In genomic region chr5:32015949-32016478, GRCm38 (mm10) we compare ENCODE assay signal across 30 mouse cellular contexts.
A peak's percentile ranks its signal among the peaks of the same experiment; 100 is the strongest.
DNase-seq lines count a peak whose midpoint lies in the region; ATAC-seq and TF ChIP-seq lines count a peak whose summit lies in the region.
"Had no signal": no experiment of that assay in that cellular context is flagged by ENCODE, and none has a peak within 500 bp of the region (broad histone marks: within the 10 kb centered on the region; RNA-seq: fewer than 3 reads in every experiment).

No protein-coding gene starts in this region.

- intact Hi-C loops in left cerebral cortex, postnatal 25 days (cut with DNase I), result no loop called here
- intact Hi-C loops in left cerebral cortex, adult 2 months (cut with DNase I), result no loop called here

- H3K4me1 ChIP-seq in lung, embryonic 14.5 days (ENCODE audit: insufficient read depth), result no peaks in the 10 kb centered on the region
- no peaks in the 10 kb centered on the region for H3K4me1 ChIP-seq in lung, adult 2 months (ENCODE audit: control insufficient read depth, insufficient read depth, low read length)
- H3K4me1 ChIP-seq in megakaryocyte, embryonic 14.5 days, result peaks cover 15% of the 10 kb centered on the region
- H3K4me1 ChIP-seq: forebrain, embryonic 13.5 days; hindbrain, embryonic 10.5 days; hindbrain, embryonic 15.5 days; liver, embryonic 12.5 days; midbrain, embryonic 12.5 days; neural tube, embryonic 13.5 days had no signal

- CTCF ChIA-PET in Patski (lab: Charles Lee), result interaction anchor here (1.3 to 2.1 kb wide), 4 partner anchors 9 to 24 kb away, joined by 3 to 6 read pairs (median 4); no protein-coding TSS in a partner anchor

- in situ Hi-C loops in Patski (cut with MboI; ENCODE audit: low pct_unique_long_range_greater_than_20kb), result no loop called here

- no peaks in the 10 kb centered on the region for H3K36me3 ChIP-seq in lung, embryonic 14.5 days (ENCODE audit: insufficient read depth)
- H3K36me3 ChIP-seq in megakaryocyte, embryonic 14.5 days (replicated peaks; ENCODE audit: low read length), result peaks cover 31% of the 10 kb centered on the region
- H3K36me3 ChIP-seq: heart, embryonic 12.5 days; hindbrain, embryonic 10.5 days; hindbrain, embryonic 15.5 days; liver, embryonic 12.5 days; midbrain, embryonic 12.5 days; neural tube, embryonic 13.5 days had no signal

- H3K27me3 ChIP-seq in lung, embryonic 14.5 days (ENCODE audit: insufficient read depth, low read length), result no peaks in the 10 kb centered on the region
- H3K27me3 ChIP-seq in Patski, result no peaks in the 10 kb centered on the region
- no peaks in the 10 kb centered on the region for H3K27me3 ChIP-seq in megakaryocyte, embryonic 14.5 days (replicated peaks)
- H3K27me3 ChIP-seq: forebrain, embryonic 13.5 days; heart, embryonic 12.5 days; hindbrain, embryonic 15.5 days; liver, embryonic 12.5 days; midbrain, embryonic 12.5 days; neural tube, embryonic 13.5 days had no signal

- no peak overlapping the region for H3K4me2 ChIP-seq in lung, embryonic 14.5 days
- H3K4me2 ChIP-seq: forebrain, embryonic 13.5 days; heart, embryonic 12.5 days; hindbrain, embryonic 15.5 days; liver, embryonic 12.5 days; midbrain, embryonic 12.5 days; neural tube, embryonic 13.5 days had no signal

- TF ChIP-seq CTCF in lung, embryonic 14.5 days (IDR thresholded peaks at IDR 0.05; ENCODE audit: low read depth), result no peak
- TF ChIP-seq CTCF in lung, adult 2 months (IDR thresholded peaks at IDR 0.05; ENCODE audit: insufficient read depth, low read length), result no peak
- no peak for TF ChIP-seq CTCF in Patski (IDR thresholded peaks at IDR 0.05)
- no peak for TF ChIP-seq CTCF in left cerebral cortex, adult 2 months (IDR thresholded peaks at IDR 0.05)

- H3K27ac ChIP-seq in lung, embryonic 14.5 days (ENCODE audit: low read depth), result no peak overlapping the region
- H3K27ac ChIP-seq in left cerebral cortex, adult 2 months, result no peak overlapping the region
- H3K27ac ChIP-seq: forebrain, embryonic 13.5 days; hindbrain, embryonic 10.5 days; hindbrain, embryonic 15.5 days; layer of hippocampus, adult 2 months; liver, embryonic 12.5 days; macrophage; midbrain, embryonic 12.5 days; neural tube, embryonic 13.5 days had no signal

- H3K4me3 ChIP-seq in lung, embryonic 14.5 days (ENCODE audit: low read depth, low read length), result no peak overlapping the region
- H3K4me3 ChIP-seq in lung, adult 2 months (replicated peaks; ENCODE audit: extremely low read depth, low read depth, low read length), result no peak overlapping the region
- H3K4me3 ChIP-seq in megakaryocyte, embryonic 14.5 days (replicated peaks), result peak overlapping the region; percentile 44
- no peak overlapping the region for H3K4me3 ChIP-seq in left cerebral cortex, adult 2 months
- H3K4me3 ChIP-seq: forebrain, embryonic 13.5 days; heart, embryonic 12.5 days; hindbrain, embryonic 10.5 days; hindbrain, embryonic 15.5 days; layer of hippocampus, adult 2 months; liver, embryonic 12.5 days; midbrain, embryonic 12.5 days; neural tube, embryonic 13.5 days had no signal

- no peaks in the 10 kb centered on the region for H3K9me3 ChIP-seq in lung, embryonic 14.5 days (ENCODE audit: low read depth, low read length)
- H3K9me3 ChIP-seq in megakaryocyte, embryonic 14.5 days, result no peaks in the 10 kb centered on the region
- H3K9me3 ChIP-seq: forebrain, embryonic 13.5 days; heart, embryonic 12.5 days; hindbrain, embryonic 10.5 days; hindbrain, embryonic 15.5 days; liver, embryonic 12.5 days; midbrain, embryonic 12.5 days; neural tube, embryonic 13.5 days had no signal

- peak; percentile 8 for DNase-seq in lung, embryonic 14.5 days
- no peak for DNase-seq in lung, adult 2 months
- DNase-seq in Patski (ENCODE audit: low read depth, low spot score), result no peak
- no peak for DNase-seq in left cerebral cortex, postnatal 25 days (ENCODE audit: low spot score in 2 of 2)
- no peak for DNase-seq in cerebellum, postnatal 14 days
- DNase-seq in left cerebral cortex, adult 2 months (ENCODE audit: extremely low spot score in 1 of 2, low spot score in 2 of 2), result no peak
- DNase-seq: adrenal gland, adult 8-10 months; cerebellum, adult 11 months; cerebellum, adult 9-10 months; gastrocnemius, postnatal 25 days; heart, adult 18-20 months; kidney, adult 18-20 months; kidney, postnatal 36 days; left cerebral cortex, postnatal 4 days; liver, postnatal 0 days; lung, postnatal 10 days; right cerebral cortex, postnatal 4 days; thymus, postnatal 4 days had no signal

- WGBS in lung, embryonic 14.5 days, result 70% methylated on average over 9 of the region's 9 CpGs
- WGBS in lung, adult 2 months, result 82% methylated on average over 9 of the region's 9 CpGs

- TF ChIP-seq POLR2A in lung, adult 2 months (IDR thresholded peaks at IDR 0.05; ENCODE audit: borderline replicate concordance, extremely low read depth, low read depth, low read length), result no peak

- ATAC-seq in lung, embryonic 14.5 days (ENCODE audit: insufficient read depth), result no peak
- ATAC-seq in Patski, result peak; percentile 74
- ATAC-seq: activated CD4-positive, CD25-positive, alpha-beta regulatory T cell, adult 4 months; forebrain, embryonic 13.5 days; inflammation-experienced regulatory T-cells, adult 6 months; liver, embryonic 12.5 days; liver, postnatal 0 days had no signal

- POLR2A ChIA-PET in Patski (lab: Charles Lee), result interaction anchor here (0.9 kb wide), 1 partner anchor 43 kb away, joined by 3 read pairs; no protein-coding TSS in a partner anchor

- H3K9ac ChIP-seq in lung, embryonic 14.5 days, result no peak overlapping the region
- H3K9ac ChIP-seq: forebrain, embryonic 13.5 days; heart, embryonic 12.5 days; hindbrain, embryonic 15.5 days; liver, embryonic 12.5 days; liver, postnatal 0 days; midbrain, embryonic 12.5 days; neural tube, embryonic 13.5 days had no signal
